Mouse (Mus musculus): ENCODE data around the gene Fbxw9. TPM values are rescaled to one million over a fixed set of nuclear protein-coding genes. Genes with fewer than 3 reads are reported as not detected.

Fbxw9 gene
- polyA plus RNA-seq, 1 experiment from 2014 or later, result 16.6 TPM

GRCm38 (mm10) chr8:85037681-85038531, 21.9 kb upstream of the Fbxw9 start:
- H3K4me3 ChIP-seq (ENCODE audit: control insufficient read depth in 1 of 2, insufficient read depth in 1 of 2, low read depth in 1 of 2, low read length in 2 of 2), result peak overlapping the region; percentile 84 to 96
- H3K27me3 ChIP-seq (ENCODE audit: control insufficient read depth, insufficient read depth, low read length), result no peaks in the 10 kb centered on the region
- WGBS, result under 1% methylated on average over 56 of the region's 57 CpGs
- H3K9me3 ChIP-seq (ENCODE audit: control insufficient read depth, low read length), result no peaks in the 10 kb centered on the region
- H3K9ac ChIP-seq (ENCODE audit: low read length), result peak overlapping the region; percentile 92
- peaks cover 0 to 22% of the 10 kb centered on the region in 2 experiments; a peak in 3 of 4 replicates for H3K4me1 ChIP-seq (ENCODE audit: control insufficient read depth in 2 of 2, insufficient read depth in 2 of 2, low read length in 2 of 2)
- H3K36me3 ChIP-seq (ENCODE audit: control insufficient read depth, insufficient read depth, low read length), result peaks cover 43% of the 10 kb centered on the region
- ATAC-seq (ENCODE audit: insufficient number of reproducible peaks, insufficient read depth, low FRiP score, low read depth), result 0 out of 2 replicates have a peak, but pooled peaks have one; percentile 19
- H3K4me2 ChIP-seq (ENCODE audit: low read length), result peak overlapping the region; percentile 96
- H3K27ac ChIP-seq (replicated peaks in 1 of 2; ENCODE audit: control insufficient read depth in 1 of 2, insufficient read depth in 1 of 2, low read depth in 2 of 2, low read length in 2 of 2), result peak overlapping the region; percentile 99

- Histone ChIP-seq H3K36me3 (ENCODE audit: control insufficient read depth, insufficient read depth, low read length) (peaks cover 88% of the 10 kb centered on the region), H3K4me3 (ENCODE audit: control insufficient read depth in 1 of 2, insufficient read depth in 1 of 2, low read depth in 1 of 2, low read length in 2 of 2) (no peak overlapping the region), H3K27me3 (ENCODE audit: control insufficient read depth, insufficient read depth, low read length) (no peaks in the 10 kb centered on the region), H3K9me3 (ENCODE audit: control insufficient read depth, low read length) (no peaks in the 10 kb centered on the region), H3K4me1 (ENCODE audit: control insufficient read depth in 2 of 2, insufficient read depth in 2 of 2, low read length in 2 of 2) (peaks cover 0 to 7% of the 10 kb centered on the region in 2 experiments; a peak in 2 of 4 replicates), H3K4me2 (ENCODE audit: low read length) (no peak overlapping the region), H3K27ac (replicated peaks in 1 of 2; ENCODE audit: control insufficient read depth in 1 of 2, insufficient read depth in 1 of 2, low read depth in 2 of 2, low read length in 2 of 2) (no peak overlapping the region), H3K9ac (ENCODE audit: low read length) (no peak overlapping the region)
- ATAC-seq (ENCODE audit: insufficient number of reproducible peaks, insufficient read depth, low FRiP score, low read depth), result no peak
- 93% methylated on average over 6 of the region's 6 CpGs for WGBS
These were observed 16.2 kb upstream of the Fbxw9 start for GRCm38 (mm10) chr8:85043619-85044018.

- no peak overlapping the region for H3K4me3 ChIP-seq (ENCODE audit: control insufficient read depth in 1 of 2, insufficient read depth in 1 of 2, low read depth in 1 of 2, low read length in 2 of 2)
- H3K9me3 ChIP-seq (ENCODE audit: control insufficient read depth, low read length), result no peaks in the 10 kb centered on the region
- H3K9ac ChIP-seq (ENCODE audit: low read length), result no peak overlapping the region
- H3K36me3 ChIP-seq (ENCODE audit: control insufficient read depth, insufficient read depth, low read length), result peaks cover 50% of the 10 kb centered on the region
- H3K27me3 ChIP-seq (ENCODE audit: control insufficient read depth, insufficient read depth, low read length), result no peaks in the 10 kb centered on the region
- WGBS, result 85% methylated on average over 7 of the region's 7 CpGs
- peaks cover 3 to 7% of the 10 kb centered on the region in 2 experiments; a peak in 3 of 4 replicates for H3K4me1 ChIP-seq (ENCODE audit: control insufficient read depth in 2 of 2, insufficient read depth in 2 of 2, low read length in 2 of 2)
- no peak for ATAC-seq (ENCODE audit: insufficient number of reproducible peaks, insufficient read depth, low FRiP score, low read depth)
- no peak overlapping the region for H3K27ac ChIP-seq (replicated peaks in 1 of 2; ENCODE audit: control insufficient read depth in 1 of 2, insufficient read depth in 1 of 2, low read depth in 2 of 2, low read length in 2 of 2)
- H3K4me2 ChIP-seq (ENCODE audit: low read length), result no peak overlapping the region
These were observed 2.5 kb upstream of the Fbxw9 start for GRCm38 (mm10) chr8:85057367-85057766.

- Histone ChIP-seq H3K4me3 (ENCODE audit: control insufficient read depth in 1 of 2, insufficient read depth in 1 of 2, low read depth in 1 of 2, low read length in 2 of 2) (no peak overlapping the region), H3K27ac (replicated peaks in 1 of 2; ENCODE audit: control insufficient read depth in 1 of 2, insufficient read depth in 1 of 2, low read depth in 2 of 2, low read length in 2 of 2) (no peak overlapping the region), H3K4me1 (ENCODE audit: control insufficient read depth in 2 of 2, insufficient read depth in 2 of 2, low read length in 2 of 2) (peaks cover 3 to 7% of the 10 kb centered on the region in 2 experiments; a peak in 3 of 4 replicates), H3K36me3 (ENCODE audit: control insufficient read depth, insufficient read depth, low read length) (peaks cover 22% of the 10 kb centered on the region), H3K9ac (ENCODE audit: low read length) (no peak overlapping the region), H3K27me3 (ENCODE audit: control insufficient read depth, insufficient read depth, low read length) (no peaks in the 10 kb centered on the region), H3K9me3 (ENCODE audit: control insufficient read depth, low read length) (no peaks in the 10 kb centered on the region), H3K4me2 (ENCODE audit: low read length) (no peak overlapping the region)
- WGBS, result 94% methylated on average over 4 of the region's 4 CpGs
- ATAC-seq (ENCODE audit: insufficient number of reproducible peaks, insufficient read depth, low FRiP score, low read depth), result no peak
These were observed 2.7 kb downstream of the Fbxw9 start for GRCm38 (mm10) chr8:85062603-85063002.

GRCm38 (mm10) chr8:85065213-85065612, 5.4 kb downstream of the Fbxw9 start:
- peaks cover 22% of the 10 kb centered on the region for H3K36me3 ChIP-seq (ENCODE audit: control insufficient read depth, insufficient read depth, low read length)
- H3K9me3 ChIP-seq (ENCODE audit: control insufficient read depth, low read length), result no peaks in the 10 kb centered on the region
- H3K27ac ChIP-seq (replicated peaks in 1 of 2; ENCODE audit: control insufficient read depth in 1 of 2, insufficient read depth in 1 of 2, low read depth in 2 of 2, low read length in 2 of 2), result no peak overlapping the region
- WGBS, result 35% methylated on average over 2 of the region's 2 CpGs
- H3K4me2 ChIP-seq (ENCODE audit: low read length), result no peak overlapping the region
- no peak overlapping the region for H3K9ac ChIP-seq (ENCODE audit: low read length)
- ATAC-seq (ENCODE audit: insufficient number of reproducible peaks, insufficient read depth, low FRiP score, low read depth), result no peak
- H3K4me1 ChIP-seq (ENCODE audit: control insufficient read depth in 2 of 2, insufficient read depth in 2 of 2, low read length in 2 of 2), result peaks cover 3 to 7% of the 10 kb centered on the region in 2 experiments; a peak in 3 of 4 replicates
- no peaks in the 10 kb centered on the region for H3K27me3 ChIP-seq (ENCODE audit: control insufficient read depth, insufficient read depth, low read length)
- H3K4me3 ChIP-seq (ENCODE audit: control insufficient read depth in 1 of 2, insufficient read depth in 1 of 2, low read depth in 1 of 2, low read length in 2 of 2), result no peak overlapping the region

GRCm38 (mm10) chr8:85067155-85067554, 7.3 kb downstream of the Fbxw9 start:
- 94% methylated on average over 2 of the region's 2 CpGs for WGBS
- no peak for ATAC-seq (ENCODE audit: insufficient number of reproducible peaks, insufficient read depth, low FRiP score, low read depth)
- no peak overlapping the region for H3K4me2 ChIP-seq (ENCODE audit: low read length)

GRCm38 (mm10) chr8:85067982-85068381, 8.1 kb downstream of the Fbxw9 start, which contains the start of gene Gm5741:
TSS of gene Gm5741 (minus strand) at chr8:85067982.
- no peak within 1 kb of the TSS for H3K4me3 ChIP-seq (ENCODE audit: control insufficient read depth in 1 of 2, insufficient read depth in 1 of 2, low read depth in 1 of 2, low read length in 2 of 2)
- no peak within 1 kb of the TSS for H3K9ac ChIP-seq (ENCODE audit: low read length)
- peaks cover 16% of the 10 kb centered on the region for H3K36me3 ChIP-seq (ENCODE audit: control insufficient read depth, insufficient read depth, low read length)
- no peak for ATAC-seq (ENCODE audit: insufficient number of reproducible peaks, insufficient read depth, low FRiP score, low read depth)
- H3K27ac ChIP-seq (replicated peaks in 1 of 2; ENCODE audit: control insufficient read depth in 1 of 2, insufficient read depth in 1 of 2, low read depth in 2 of 2, low read length in 2 of 2), result no peak within 1 kb of the TSS
- no peaks in the 10 kb centered on the region for H3K27me3 ChIP-seq (ENCODE audit: control insufficient read depth, insufficient read depth, low read length)
- no peaks in the 10 kb centered on the region for H3K9me3 ChIP-seq (ENCODE audit: control insufficient read depth, low read length)
- peaks cover 5 to 8% of the 10 kb centered on the region in 2 experiments for H3K4me1 ChIP-seq (ENCODE audit: control insufficient read depth in 2 of 2, insufficient read depth in 2 of 2, low read length in 2 of 2)
- H3K4me2 ChIP-seq (ENCODE audit: low read length), result no peak within 1 kb of the TSS

More at GRCm38 (mm10) chr8:85067155-85067554, 7.3 kb downstream of the Fbxw9 start:
- Histone ChIP-seq H3K4me1 (ENCODE audit: control insufficient read depth in 2 of 2, insufficient read depth in 2 of 2, low read length in 2 of 2) (peaks cover under 1 to 2% of the 10 kb centered on the region in 2 experiments; a peak in 3 of 4 replicates), H3K9ac (ENCODE audit: low read length) (no peak overlapping the region), H3K4me3 (ENCODE audit: control insufficient read depth in 1 of 2, insufficient read depth in 1 of 2, low read depth in 1 of 2, low read length in 2 of 2) (no peak overlapping the region), H3K9me3 (ENCODE audit: control insufficient read depth, low read length) (no peaks in the 10 kb centered on the region), H3K27ac (replicated peaks in 1 of 2; ENCODE audit: control insufficient read depth in 1 of 2, insufficient read depth in 1 of 2, low read depth in 2 of 2, low read length in 2 of 2) (no peak overlapping the region), H3K36me3 (ENCODE audit: control insufficient read depth, insufficient read depth, low read length) (peaks cover 21% of the 10 kb centered on the region), H3K27me3 (ENCODE audit: control insufficient read depth, insufficient read depth, low read length) (no peaks in the 10 kb centered on the region)
